Mouse (Mus musculus) myocyte (in vitro differentiated cells): Measurements from ENCODE around the gene Rbms3.

Source experiments
- CEBPB ChIP-seq: IDR thresholded peaks from 2 replicates; pipeline ENCODE4 v1.6.1; 2011; ENCODE audit warnings: mild to moderate bottlenecking, moderate library complexity; ENCODE audit not compliant: poor library complexity, insufficient read depth, severe bottlenecking
- E2F4 ChIP-seq: IDR thresholded peaks from one replicate; pipeline ENCODE4 v1.6.1; 2011; ENCODE audit warnings: mild to moderate bottlenecking, control low read depth, moderate library complexity; ENCODE audit not compliant: insufficient read depth
- MAX ChIP-seq: IDR thresholded peaks from one replicate; pipeline ENCODE4 v1.6.1; 2011; ENCODE audit warnings: low read depth, mild to moderate bottlenecking, control low read depth
- POLR2A ChIP-seq: IDR thresholded peaks from one replicate; pipeline ENCODE4 v1.6.1; 2011; ENCODE audit warnings: low read depth, mild to moderate bottlenecking, control low read depth, moderate library complexity; ENCODE audit not compliant: insufficient read length
- TCF12 ChIP-seq: IDR thresholded peaks from one replicate; pipeline ENCODE4 v1.6.1; 2011; ENCODE audit warnings: mild to moderate bottlenecking, control low read depth; ENCODE audit not compliant: poor library complexity, insufficient read depth, severe bottlenecking
- USF1 ChIP-seq: IDR thresholded peaks from one replicate; pipeline ENCODE4 v1.6.1; 2011; ENCODE audit warnings: low read depth, mild to moderate bottlenecking, control low read depth, moderate library complexity

DNA sequence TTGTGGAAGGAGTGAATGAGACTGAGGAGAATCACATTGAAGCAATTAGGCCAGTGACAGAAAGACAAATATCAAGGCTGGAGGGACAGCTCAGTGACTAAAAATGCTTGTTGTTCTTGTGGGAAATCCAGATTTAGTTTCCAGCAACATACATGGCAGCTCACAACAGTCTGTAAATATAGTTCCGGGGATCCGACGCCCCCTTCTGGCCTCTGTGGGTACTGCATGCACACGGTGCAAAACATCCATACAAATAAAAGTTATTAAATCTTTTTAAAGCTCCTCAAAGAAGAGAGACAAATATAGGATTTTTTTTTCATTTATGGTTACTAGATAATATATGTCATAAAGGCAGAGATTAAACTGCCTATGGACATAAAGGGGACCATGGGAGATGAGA lies 722.8 kb downstream of the Rbms3 start:
- TF ChIP-seq POLR2A (no peak), TCF12 (no peak), E2F4 (no peak), CEBPB (no peak), USF1 (no peak), MAX (no peak)
